Mouse (Mus musculus) intestine, postnatal 0 days (tissue): Measurements from ENCODE around the gene St3gal6. TPM values are rescaled to one million over a fixed set of nuclear protein-coding genes. Genes with fewer than 3 reads are reported as not detected.

ENCODE experiments used
- ATAC-seq: fragments of 200-750 bp; cut with Nextera tagmentation; 2 replicates; pipeline ENCODE4 v1.8.0; 2017; ENCODE audit warnings: mild to moderate bottlenecking, moderate TSS enrichment, moderate library complexity
- H3K27ac ChIP-seq: fragments of 300-500 bp; sonication (generic); 2 replicates; pipeline ENCODE4 v1.5.1; 2014; ENCODE audit warnings: mild to moderate bottlenecking, low read depth, low read length, moderate library complexity
- H3K27me3 ChIP-seq: fragments of 300-500 bp; sonication (generic); replicated peaks from 2 replicates; pipeline ENCODE4 v1.6.1; 2014; ENCODE audit warnings: low read length, mixed read lengths; ENCODE audit not compliant: control insufficient read depth, insufficient read depth
- H3K36me3 ChIP-seq: fragments of 300-500 bp; sonication (generic); 2 replicates; pipeline ENCODE4 v1.6.1; 2014; ENCODE audit warnings: mild to moderate bottlenecking, moderate library complexity; ENCODE audit not compliant: control insufficient read depth, insufficient read depth
- H3K4me1 ChIP-seq: fragments of 300-500 bp; sonication (generic); replicated peaks from 2 replicates; pipeline ENCODE4 v1.6.1; 2014; ENCODE audit warnings: antibody characterized with exemption, low read length, mixed read lengths; ENCODE audit not compliant: control insufficient read depth, insufficient read depth
- H3K4me2 ChIP-seq: fragments of 300-500 bp; sonication (generic); replicated peaks from 2 replicates; pipeline ENCODE4 v1.6.1; 2014; ENCODE audit warnings: low read depth, mild to moderate bottlenecking, moderate library complexity
- H3K4me3 ChIP-seq: fragments of 300-500 bp; sonication (generic); 2 replicates; pipeline ENCODE4 v1.5.1; 2014; ENCODE audit warnings: low read depth, low read length
- H3K9ac ChIP-seq: fragments of 300-500 bp; sonication (generic); 2 replicates; pipeline ENCODE4 v1.6.1; 2014; ENCODE audit warnings: mild to moderate bottlenecking, low read depth, low read length
- H3K9me3 ChIP-seq: fragments of 300-500 bp; sonication (generic); 2 replicates; pipeline ENCODE4 v1.6.1; 2016; ENCODE audit warnings: mixed run types; ENCODE audit not compliant: control insufficient read depth
- CTCF ChIP-seq: sonication (generic); IDR thresholded peaks from 2 replicates; pipeline ENCODE4 v1.5.1; 2016; ENCODE audit warnings: low read depth, mild to moderate bottlenecking, control low read depth, antibody characterized with exemption, moderate library complexity
- WGBS: fragments of 180-500 bp; shearing (Covaris S2); extraction: QIAGEN DNeasy Blood & Tissue Kit; methylation state at CpG from one replicate; pipeline ENCODE4 v1.1.7; 2014; 5-methylcytosine and 5-hydroxymethylcytosine counted together
- polyA plus RNA-seq: library from polyadenylated mRNA; unstranded; fragments of >200 nt; fragmentation: Nextera tagmentation; extraction: Ambion mirVana; gene quantifications from 2 replicates; pipeline ENCODE4 v1.2.1, GENCODE M21; 2015

St3gal6 gene
- polyA plus RNA-seq, 1 experiment from 2014 or later, result 32.5 TPM

DNA sequence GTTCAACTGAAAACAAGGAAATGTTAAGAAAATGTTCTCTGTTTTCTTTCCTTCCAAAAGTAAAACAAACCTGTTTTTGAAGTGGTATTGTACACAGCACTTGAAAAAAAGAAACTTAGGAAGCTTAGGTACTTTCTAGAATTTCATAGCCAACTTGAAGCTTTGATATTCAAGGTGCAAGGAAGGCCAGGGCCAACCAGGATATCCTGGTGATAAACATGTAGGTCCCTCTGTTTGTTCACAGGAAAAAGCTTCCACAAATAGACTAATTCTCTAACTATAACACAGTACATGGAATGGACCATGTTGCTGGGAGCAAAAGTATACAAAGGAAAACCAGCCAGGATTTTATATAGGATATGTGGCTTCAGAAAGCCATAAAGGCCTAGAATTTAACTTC is 27.3 kb downstream of the St3gal6 start:
- ATAC-seq, result no peak
- 0 out of 2 replicates have a peak overlapping the region, but pooled peaks have one; percentile 15 for H3K27ac ChIP-seq

DNA sequence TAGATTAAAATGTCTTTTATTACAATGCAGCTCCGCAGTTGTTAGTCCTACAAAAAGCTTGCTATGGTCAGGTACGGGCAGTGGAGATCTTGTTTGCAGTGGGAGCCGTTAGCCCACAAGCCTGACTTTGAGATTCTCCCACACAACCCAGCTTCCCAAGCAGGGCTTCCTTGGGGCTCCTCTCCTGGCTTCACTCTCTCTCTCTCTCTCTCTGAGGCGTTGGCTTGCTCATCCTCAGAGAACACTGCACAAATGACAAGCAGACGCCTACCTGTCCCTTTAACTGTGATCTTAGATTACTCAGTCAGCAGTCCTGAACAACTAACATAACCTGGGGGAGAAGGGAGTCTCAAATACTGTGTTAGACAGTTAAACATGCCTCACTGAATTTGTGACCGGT is 36.2 kb downstream of the St3gal6 start:
- Histone ChIP-seq H3K9ac (no peak overlapping the region), H3K9me3 (no peaks in the 10 kb centered on the region), H3K4me3 (no peak overlapping the region), H3K4me1 (no peaks in the 10 kb centered on the region), H3K27me3 (no peaks in the 10 kb centered on the region), H3K4me2 (no peak overlapping the region), H3K36me3 (peaks cover 42% of the 10 kb centered on the region), H3K27ac (no peak overlapping the region)
- ATAC-seq, result no peak
- 88% methylated on average over 6 of the region's 6 CpGs for WGBS
- no peak for TF ChIP-seq CTCF

More for the DNA sequence above, 27.3 kb downstream of the St3gal6 start:
- no peaks in the 10 kb centered on the region for H3K27me3 ChIP-seq
- no peaks in the 10 kb centered on the region for H3K9me3 ChIP-seq
- H3K4me3 ChIP-seq, result no peak overlapping the region
- H3K9ac ChIP-seq, result no peak overlapping the region
- no peak overlapping the region for H3K4me2 ChIP-seq
- H3K36me3 ChIP-seq, result peaks cover 15% of the 10 kb centered on the region
- peaks cover 11% of the 10 kb centered on the region; the same call in 1 of the 2 replicates for H3K4me1 ChIP-seq
- no peak for TF ChIP-seq CTCF

DNA sequence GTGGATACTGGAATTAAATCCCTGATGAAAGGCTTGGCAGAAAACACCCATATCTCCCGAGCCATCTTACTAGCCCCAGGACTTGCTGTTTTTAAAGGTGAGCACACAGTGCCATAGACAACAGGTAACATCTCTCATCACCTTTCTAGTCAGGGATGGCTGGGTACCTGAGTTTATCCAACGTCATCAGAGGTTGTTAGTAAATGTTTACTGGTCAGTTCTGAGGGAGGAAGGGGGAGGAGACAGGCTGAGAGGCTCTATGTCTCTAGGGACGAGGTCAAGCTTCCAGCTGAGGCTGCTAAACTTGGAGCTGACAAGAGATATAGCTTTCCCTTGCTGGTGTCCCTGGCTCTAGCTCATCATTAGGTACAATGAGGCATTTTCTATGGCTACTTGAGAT is 41.7 kb downstream of the St3gal6 start:
- Histone ChIP-seq H3K4me2 (no peak overlapping the region), H3K4me1 (no peaks in the 10 kb centered on the region), H3K9me3 (no peaks in the 10 kb centered on the region), H3K27me3 (no peaks in the 10 kb centered on the region), H3K27ac (no peak overlapping the region), H3K9ac (no peak overlapping the region), H3K4me3 (no peak overlapping the region), H3K36me3 (peaks cover 49% of the 10 kb centered on the region)
- no peak for ATAC-seq
- TF ChIP-seq CTCF, result no peak
- 41% methylated on average over 3 of the region's 3 CpGs for whole genome bisulfite sequencing

DNA sequence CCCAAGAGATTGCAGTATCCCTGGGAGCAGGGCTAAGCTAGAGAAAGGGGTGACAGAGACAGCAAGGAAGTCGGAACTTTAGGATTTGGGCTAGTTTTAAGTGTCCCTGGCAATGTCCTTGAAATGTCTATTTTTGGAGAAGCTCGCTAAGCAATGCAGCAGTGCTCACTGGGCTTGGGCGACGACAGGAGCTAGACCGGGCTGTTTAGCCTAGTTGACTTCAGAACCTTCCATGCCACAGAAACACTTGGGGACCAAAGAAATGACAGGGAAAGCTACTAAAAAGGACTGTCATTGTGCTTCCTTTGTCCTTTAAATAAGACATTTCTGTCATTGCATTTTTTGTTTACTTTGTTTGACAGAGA is 42.2 kb downstream of the St3gal6 start:
- Histone ChIP-seq H3K9ac (no peak overlapping the region), H3K36me3 (peaks cover 48% of the 10 kb centered on the region), H3K27me3 (no peaks in the 10 kb centered on the region), H3K4me1 (no peaks in the 10 kb centered on the region), H3K4me3 (no peak overlapping the region), H3K4me2 (no peak overlapping the region), H3K27ac (no peak overlapping the region), H3K9me3 (no peaks in the 10 kb centered on the region)
- WGBS, result 74% methylated on average over 5 of the region's 5 CpGs
- no peak for ATAC-seq
- no peak for TF ChIP-seq CTCF

DNA sequence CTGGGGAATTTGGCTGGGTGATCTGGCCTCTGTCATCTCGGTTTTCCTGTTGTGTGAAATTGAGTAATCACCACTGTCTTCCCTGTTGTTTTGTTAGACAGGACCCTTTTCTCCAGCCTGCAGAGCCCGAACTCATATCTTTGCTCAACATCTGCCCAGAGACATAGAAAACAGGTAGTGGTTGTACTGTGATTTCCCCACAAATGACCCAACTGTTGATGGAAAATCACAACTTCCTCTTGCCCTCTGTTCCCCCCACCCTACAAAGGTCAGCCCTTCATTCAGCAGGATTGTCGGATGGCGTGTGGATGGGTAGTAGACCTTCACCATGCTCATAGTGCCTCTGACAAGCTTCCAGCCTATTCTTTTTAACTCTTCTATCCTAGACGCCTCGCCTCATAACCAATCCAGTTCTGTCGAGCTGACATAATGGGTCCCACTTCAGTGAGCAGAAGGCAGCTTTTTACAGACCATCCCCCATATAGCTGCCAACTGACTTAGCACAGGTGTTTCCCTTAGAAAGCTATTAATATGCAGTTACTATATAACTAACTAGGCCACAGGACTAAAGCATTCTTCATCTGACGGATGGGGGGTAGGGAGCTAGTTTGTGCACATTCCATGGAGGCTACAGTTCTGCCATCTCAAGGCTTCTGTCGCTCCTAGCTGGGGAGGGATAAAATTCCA is 42.7 kb downstream of the St3gal6 start:
- Histone ChIP-seq H3K36me3 (peaks cover 43% of the 10 kb centered on the region), H3K4me3 (no peak overlapping the region), H3K9ac (no peak overlapping the region), H3K4me2 (no peak overlapping the region), H3K9me3 (no peaks in the 10 kb centered on the region), H3K27me3 (no peaks in the 10 kb centered on the region), H3K27ac (no peak overlapping the region), H3K4me1 (no peaks in the 10 kb centered on the region)
- ATAC-seq, result no peak
- 76% methylated on average over 9 of the region's 9 CpGs for WGBS
- TF ChIP-seq CTCF, result no peak

DNA sequence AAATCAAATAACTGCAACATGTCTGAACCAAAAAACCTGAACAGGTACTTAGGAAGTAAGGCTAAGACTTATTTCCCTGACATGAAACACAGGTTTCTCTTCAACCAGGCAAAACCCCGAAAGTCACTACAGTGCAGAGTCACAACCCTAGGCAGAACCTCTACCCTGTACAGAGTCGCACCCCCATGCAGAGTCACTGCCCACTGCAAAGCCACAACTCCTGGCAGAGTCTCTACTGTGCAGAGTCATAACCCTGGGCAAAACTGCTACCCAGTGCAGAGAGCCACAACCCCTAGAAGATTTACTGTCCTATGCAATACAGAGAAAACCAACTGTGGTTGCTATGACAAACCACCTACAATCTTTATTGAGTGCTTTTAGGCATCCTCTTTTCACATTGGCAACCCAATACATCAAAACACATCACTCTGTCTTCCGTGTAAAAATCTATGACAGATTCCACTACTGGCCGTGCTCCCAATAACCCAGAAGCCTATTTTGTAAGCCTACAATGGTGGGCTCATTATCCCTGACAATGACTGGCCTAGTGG is 44.1 kb downstream of the St3gal6 start:
- H3K9ac ChIP-seq, result no peak overlapping the region
- no peaks in the 10 kb centered on the region; the same call in 1 of the 2 replicates for H3K4me1 ChIP-seq
- peaks cover 41% of the 10 kb centered on the region for H3K36me3 ChIP-seq
- no peak for ATAC-seq
- no peak for TF ChIP-seq CTCF
- H3K27ac ChIP-seq, result no peak overlapping the region
- H3K4me3 ChIP-seq, result no peak overlapping the region
- 89% methylated on average over 4 of the region's 4 CpGs for WGBS
- no peaks in the 10 kb centered on the region for H3K27me3 ChIP-seq
- H3K9me3 ChIP-seq, result no peaks in the 10 kb centered on the region
- no peak overlapping the region for H3K4me2 ChIP-seq
